Mouse (Mus musculus) MEL (cell line): Measurements from ENCODE around the gene Grid1. TPM values are rescaled to one million over a fixed set of nuclear protein-coding genes. Genes with fewer than 3 reads are reported as not detected.

Source experiments
- DNase-seq: peaks from one replicate; pipeline ENCODE4 v3.0.0; 2011; ENCODE audit warnings: low read depth, low spot score
- H3K27ac ChIP-seq: 2 replicates; pipeline ENCODE4 v1.5.1; 2012; ENCODE audit warnings: low read depth, mild to moderate bottlenecking, control low read depth, low read length, moderate library complexity; ENCODE audit not compliant: control insufficient read depth
- H3K27me3 ChIP-seq, 2 experiments: fragments of 150-350 bp in 1 of 2; sonication (generic) in 1 of 2; 2 replicates each; pipeline ENCODE4 v1.6.1; 2012; ENCODE audit warnings: low read length in 2 of 2, mild to moderate bottlenecking in 2 of 2, improper control_type of control experiment in 1 of 2, moderate library complexity in 1 of 2; ENCODE audit not compliant: insufficient read depth in 2 of 2, control insufficient read depth in 1 of 2
- H3K36me3 ChIP-seq, 2 experiments: 2 replicates each; pipeline ENCODE4 v1.6.1; 2012 to 2014; ENCODE audit warnings: low read length in 2 of 2, improper control_type of control experiment in 1 of 2, inconsistent platforms in 1 of 2, mild to moderate bottlenecking in 1 of 2; ENCODE audit not compliant: insufficient read depth in 2 of 2, control insufficient read depth in 1 of 2
- H3K4me1 ChIP-seq, 2 experiments: fragments of 150-350 bp in 1 of 2; sonication (generic) in 1 of 2; 2 replicates each; pipeline ENCODE4 v1.6.1; 2012; ENCODE audit warnings: low read length in 2 of 2, improper control_type of control experiment in 1 of 2, mild to moderate bottlenecking in 1 of 2; ENCODE audit not compliant: insufficient read depth in 2 of 2, control insufficient read depth in 1 of 2
- H3K4me3 ChIP-seq, 2 experiments: fragments of 150-350 bp in 1 of 2; sonication (generic) in 1 of 2; 2 replicates each; pipeline ENCODE4 v1.5.1; 2012; ENCODE audit warnings: low read depth in 2 of 2, low read length in 2 of 2, mild to moderate bottlenecking in 2 of 2, moderate library complexity in 2 of 2, control low read depth in 1 of 2, improper control_type of control experiment in 1 of 2; ENCODE audit not compliant: control insufficient read depth in 1 of 2, insufficient read depth in 1 of 2
- H3K79me2 ChIP-seq: 2 replicates; pipeline ENCODE4 v1.6.1; 2012; ENCODE audit warnings: mild to moderate bottlenecking, low read length, moderate library complexity; ENCODE audit not compliant: control insufficient read depth, poor library complexity, insufficient read depth
- H3K9ac ChIP-seq: 2 replicates; pipeline ENCODE4 v1.6.1; 2012; ENCODE audit warnings: low read depth, mild to moderate bottlenecking, control low read depth, low read length, moderate library complexity; ENCODE audit not compliant: control insufficient read depth, poor library complexity, severe bottlenecking
- H3K9me3 ChIP-seq: fragments of 150-350 bp; sonication (generic); replicated peaks from 2 replicates; pipeline ENCODE4 v1.6.1; 2012; ENCODE audit warnings: mild to moderate bottlenecking, low read length, improper control_type of control experiment, moderate library complexity; ENCODE audit not compliant: insufficient read depth
- CHD1 ChIP-seq: IDR thresholded peaks from 2 replicates; pipeline ENCODE4 v1.6.1; 2012; ENCODE audit warnings: low read depth, mild to moderate bottlenecking, inconsistent platforms, low read length, improper control_type of control experiment
- CHD2 ChIP-seq: IDR thresholded peaks from 2 replicates; pipeline ENCODE4 v1.6.1; 2011; ENCODE audit warnings: low read length, improper control_type of control experiment
- CTCF ChIP-seq, 3 experiments: IDR thresholded peaks in 2 of 3; conservative IDR thresholded peaks in 1 of 3; 2 replicates each; pipeline ENCODE4 v1.5.1; 2011 to 2012; ENCODE audit warnings: low read length in 3 of 3, low read depth in 2 of 3, mild to moderate bottlenecking in 2 of 3, improper control_type of control experiment in 1 of 3, inconsistent platforms in 1 of 3, mixed read lengths in 1 of 3, moderate library complexity in 1 of 3; ENCODE audit not compliant: control insufficient read depth in 1 of 3, insufficient read depth in 1 of 3, poor library complexity in 1 of 3, severe bottlenecking in 1 of 3
- E2F4 ChIP-seq: IDR thresholded peaks from 2 replicates; pipeline ENCODE4 v1.6.1; 2011; ENCODE audit warnings: low read depth, low read length, improper control_type of control experiment, borderline replicate concordance
- EP300 ChIP-seq, 2 experiments: IDR thresholded peaks; 2 replicates each; pipeline ENCODE4 v1.6.1; 2011; ENCODE audit warnings: improper control_type of control experiment in 2 of 2, low read length in 2 of 2, low read depth in 1 of 2, mild to moderate bottlenecking in 1 of 2
- GABPA ChIP-seq: IDR thresholded peaks from 2 replicates; pipeline ENCODE4 v1.6.1; 2012; ENCODE audit warnings: low read depth, mild to moderate bottlenecking, inconsistent platforms, low read length, improper control_type of control experiment, moderate library complexity
- GATA1 ChIP-seq: IDR thresholded peaks from 2 replicates; pipeline ENCODE4 v1.6.1; 2011; ENCODE audit warnings: low read depth, low read length, improper control_type of control experiment
- KAT2A ChIP-seq: conservative IDR thresholded peaks from 2 replicates; pipeline ENCODE4 v1.6.1; 2012; ENCODE audit warnings: low read depth, low read length, improper control_type of control experiment, inconsistent platforms
- MEF2A ChIP-seq: IDR thresholded peaks from 2 replicates; pipeline ENCODE4 v1.6.1; 2014; ENCODE audit warnings: low read depth, mild to moderate bottlenecking, inconsistent platforms, low read length, improper control_type of control experiment; ENCODE audit not compliant: poor library complexity, insufficient replicate concordance, severe bottlenecking; ENCODE audit errors: extremely low read depth
- MXI1 ChIP-seq: IDR thresholded peaks from 2 replicates; pipeline ENCODE4 v1.6.1; 2011; ENCODE audit warnings: mild to moderate bottlenecking, low read depth, low read length, improper control_type of control experiment
- MYC ChIP-seq: IDR thresholded peaks from 2 replicates; pipeline ENCODE4 v1.6.1; 2011; ENCODE audit warnings: low read depth, mild to moderate bottlenecking, low read length, improper control_type of control experiment, moderate library complexity
- NELFE ChIP-seq: IDR thresholded peaks from 2 replicates; pipeline ENCODE4 v1.6.1; 2011; ENCODE audit warnings: low read depth, low read length, improper control_type of control experiment
- NRF1 ChIP-seq: IDR thresholded peaks from 2 replicates; pipeline ENCODE4 v1.6.1; 2014; ENCODE audit warnings: low read depth, mild to moderate bottlenecking, inconsistent platforms, low read length, improper control_type of control experiment, moderate library complexity; ENCODE audit not compliant: poor library complexity, insufficient read depth, severe bottlenecking
- POLR2A ChIP-seq, 2 experiments: IDR thresholded peaks; 2 replicates each; pipeline ENCODE4 v1.6.1; 2011 to 2012; ENCODE audit warnings: low read length in 2 of 2, mild to moderate bottlenecking in 2 of 2, control low read depth in 1 of 2, improper control_type of control experiment in 1 of 2, low read depth in 1 of 2, moderate library complexity in 1 of 2; ENCODE audit not compliant: control insufficient read depth in 1 of 2, insufficient read depth in 1 of 2, poor library complexity in 1 of 2
- POLR2AphosphoS2 ChIP-seq: IDR thresholded peaks from 2 replicates; pipeline ENCODE4 v1.6.1; 2011; ENCODE audit warnings: low read length, improper control_type of control experiment
- RAD21 ChIP-seq: IDR thresholded peaks from 2 replicates; pipeline ENCODE4 v1.6.1; 2011; ENCODE audit warnings: mild to moderate bottlenecking, low read depth, low read length, improper control_type of control experiment
- RCOR1 ChIP-seq: IDR thresholded peaks from 2 replicates; pipeline ENCODE4 v1.6.1; 2012; ENCODE audit warnings: low read depth, mild to moderate bottlenecking, inconsistent platforms, low read length, improper control_type of control experiment
- SIN3A ChIP-seq: IDR thresholded peaks from 2 replicates; pipeline ENCODE4 v1.6.1; 2012; ENCODE audit warnings: low read length, improper control_type of control experiment, inconsistent platforms
- SMC3 ChIP-seq: IDR thresholded peaks from 2 replicates; pipeline ENCODE4 v1.6.1; 2011; ENCODE audit warnings: low read depth, low read length, improper control_type of control experiment
- TAL1 ChIP-seq: IDR thresholded peaks from 2 replicates; pipeline ENCODE4 v1.6.1; 2012; ENCODE audit warnings: mild to moderate bottlenecking, inconsistent platforms, low read length, moderate library complexity, mixed read lengths
- TBP ChIP-seq: IDR thresholded peaks from 2 replicates; pipeline ENCODE4 v1.8.0; 2011; ENCODE audit warnings: low read depth, low read length, improper control_type of control experiment
- TCF12 ChIP-seq: IDR thresholded peaks from 2 replicates; pipeline ENCODE4 v1.6.1; 2014; ENCODE audit warnings: low read depth, mild to moderate bottlenecking, inconsistent platforms, low read length, improper control_type of control experiment, moderate library complexity
- UBTF ChIP-seq: IDR thresholded peaks from 2 replicates; pipeline ENCODE4 v1.6.1; 2012; ENCODE audit warnings: low read depth, mild to moderate bottlenecking, inconsistent platforms, low read length, improper control_type of control experiment, moderate library complexity, borderline replicate concordance; ENCODE audit not compliant: insufficient read depth
- USF1 ChIP-seq: IDR thresholded peaks from 2 replicates; pipeline ENCODE4 v1.6.1; 2014; ENCODE audit warnings: low read depth, mild to moderate bottlenecking, inconsistent platforms, low read length, improper control_type of control experiment, moderate library complexity
- ZC3H11A ChIP-seq: IDR thresholded peaks from 2 replicates; pipeline ENCODE4 v1.6.1; 2012; ENCODE audit warnings: low read depth, mild to moderate bottlenecking, inconsistent platforms, low read length, improper control_type of control experiment
- ZKSCAN1 ChIP-seq: IDR thresholded peaks from 2 replicates; pipeline ENCODE4 v1.6.1; 2012; ENCODE audit warnings: low read depth, mild to moderate bottlenecking, inconsistent platforms, low read length, improper control_type of control experiment, moderate library complexity
- ZMIZ1 ChIP-seq: IDR thresholded peaks from 2 replicates; pipeline ENCODE4 v1.6.1; 2012; ENCODE audit warnings: low read depth, mild to moderate bottlenecking, inconsistent platforms, low read length, improper control_type of control experiment, moderate library complexity
- polyA plus RNA-seq, 2 experiments: library from polyadenylated mRNA; stranded (reverse) in 1 of 2; unstranded in 1 of 2; fragments of >175 nt in 1 of 2; fragments of >200 nt in 1 of 2; gene quantifications; 2 replicates each; pipeline versions ENCODE4 v1.2.1 to v1.2.4; 2012; ENCODE audit warnings: low replicate concordance in 2 of 2, low read depth in 1 of 2; ENCODE audit not compliant: insufficient read length in 2 of 2, insufficient read depth in 1 of 2, missing spikeins in 1 of 2
- total RNA-seq: library from RNA; depleted of rRNA; stranded (reverse); fragments of 300-350 nt; gene quantifications from 2 replicates; pipeline ENCODE4 v1.2.3, GENCODE M21; 2012

The Grid1 gene
- total and polyA plus RNA-seq, 3 experiments = not detected

- no peak for DNase-seq
- Histone ChIP-seq H3K4me3 (no peak overlapping the region), H3K79me2 (no peaks in the 10 kb centered on the region)
Observed at GRCm38 (mm10) chr14:35110928-35111327, 291.0 kb downstream of the Grid1 start.

GRCm38 (mm10) chr14:35112327-35113275, 292.7 kb downstream of the Grid1 start:
- H3K27ac ChIP-seq = no peak overlapping the region
- no peaks in the 10 kb centered on the region for H3K27me3 ChIP-seq
- no peak overlapping the region for H3K4me3 ChIP-seq
- no peaks in the 10 kb centered on the region for H3K9me3 ChIP-seq
- no peaks in the 10 kb centered on the region for H3K36me3 ChIP-seq
- no peaks in the 10 kb centered on the region for H3K4me1 ChIP-seq
- H3K9ac ChIP-seq = no peak overlapping the region
- H3K79me2 ChIP-seq = no peaks in the 10 kb centered on the region
- DNase-seq = no peak
- no peak for TF ChIP-seq MXI1
- TF ChIP-seq TCF12 = no peak
- TF ChIP-seq GABPA = no peak
- no peak for TF ChIP-seq TBP
- TF ChIP-seq UBTF = no peak
- no peak for TF ChIP-seq MEF2A
- no peak for TF ChIP-seq ZKSCAN1
- TF ChIP-seq SMC3 = no peak
- TF ChIP-seq RAD21 = no peak
- no peak for TF ChIP-seq NRF1
- TF ChIP-seq EP300 (IDR thresholded peaks at IDR 0.05; ENCODE audit: low read depth in 1 of 2, low read length in 2 of 2) = no peak
- no peak for TF ChIP-seq ZC3H11A
- no peak for TF ChIP-seq MYC
- TF ChIP-seq E2F4 = no peak
- no peak for TF ChIP-seq POLR2AphosphoS2
- no peak for TF ChIP-seq CTCF (IDR thresholded peaks at IDR 0.05 in 2 of 3, conservative IDR thresholded peaks at IDR 0.05 in 1 of 3; ENCODE audit: control insufficient read depth in 1 of 3, insufficient read depth in 1 of 3, low read depth in 2 of 3, low read length in 3 of 3, poor library complexity in 1 of 3, severe bottlenecking in 1 of 3)
- TF ChIP-seq CHD1 = no peak
- TF ChIP-seq USF1 = no peak

More at GRCm38 (mm10) chr14:35110928-35111327, 291.0 kb downstream of the Grid1 start:
- no peak overlapping the region for H3K9ac ChIP-seq
- H3K9me3 ChIP-seq = no peaks in the 10 kb centered on the region
- no peaks in the 10 kb centered on the region for H3K27me3 ChIP-seq
- no peaks in the 10 kb centered on the region for H3K36me3 ChIP-seq
- TF ChIP-seq TAL1 (no peak), CHD2 (no peak), POLR2A (IDR thresholded peaks at IDR 0.05; ENCODE audit: control insufficient read depth in 1 of 2, insufficient read depth in 1 of 2, low read depth in 1 of 2, low read length in 2 of 2, poor library complexity in 1 of 2) (no peak), UBTF (no peak), EP300 (IDR thresholded peaks at IDR 0.05; ENCODE audit: low read depth in 1 of 2, low read length in 2 of 2) (no peak), ZMIZ1 (no peak), SIN3A (no peak), USF1 (no peak), SMC3 (no peak), TBP (no peak), GATA1 (no peak), KAT2A (no peak), POLR2AphosphoS2 (no peak), RCOR1 (no peak), MYC (no peak), NELFE (no peak)
- H3K27ac ChIP-seq = no peak overlapping the region
- no peaks in the 10 kb centered on the region for H3K4me1 ChIP-seq
